Mouse (Mus musculus): Measurements from ENCODE around the gene Fam104a.

GRCm38 (mm10) chr11:113697571-113697970 lies 13.6 kb upstream of the Fam104a start:
- no peak for TF ChIP-seq CTCF (IDR thresholded peaks at IDR 0.05; ENCODE audit: low read depth, low read length)
- TF ChIP-seq POLR2A (IDR thresholded peaks at IDR 0.05; ENCODE audit: extremely low read depth, insufficient read depth, low read length): no peak

Measured in liver, adult 2 months (tissue).